Mouse (Mus musculus) erythroblast, embryonic 14.5 days (primary cell): ENCODE results near the gene Arl1. TPM values are rescaled to one million over a fixed set of nuclear protein-coding genes. Genes with fewer than 3 reads are reported as not detected.
"Not testable (repeated sequence)": the region's sequence is repeated elsewhere in the genome, so short reads cannot be mapped to it uniquely, and the experiment has no call there.

Experiments
- H3K27me3 ChIP-seq: 2 replicates; pipeline ENCODE4 v1.6.1; 2012; ENCODE audit warnings: inconsistent platforms; ENCODE audit not compliant: control insufficient read depth
- H3K36me3 ChIP-seq: 2 replicates; pipeline ENCODE4 v1.6.1; 2012; ENCODE audit warnings: mild to moderate bottlenecking, inconsistent platforms; ENCODE audit not compliant: control insufficient read depth
- H3K4me1 ChIP-seq: 2 replicates; pipeline ENCODE4 v1.6.1; 2012; ENCODE audit warnings: inconsistent platforms; ENCODE audit not compliant: control insufficient read depth
- H3K4me3 ChIP-seq: replicated peaks from 2 replicates; pipeline ENCODE3; 2012; ENCODE audit warnings: moderate library complexity, mild to moderate bottlenecking, inconsistent platforms
- H3K9me3 ChIP-seq: 2 replicates; pipeline ENCODE4 v1.6.1; 2012; ENCODE audit warnings: low read length, inconsistent platforms, mixed read lengths; ENCODE audit not compliant: control insufficient read depth
- GATA1 ChIP-seq: IDR thresholded peaks from 2 replicates; pipeline ENCODE4 v1.6.1; 2012; ENCODE audit warnings: low read length, inconsistent platforms, mixed read lengths
- TAL1 ChIP-seq: IDR thresholded peaks from 3 replicates; pipeline ENCODE4 v1.6.1; 2012; ENCODE audit warnings: low read length, inconsistent platforms, mixed read lengths
- polyA plus RNA-seq: library from polyadenylated mRNA; stranded (reverse); fragments of >175 nt; gene quantifications from 2 replicates; pipeline ENCODE4 v1.2.3, GENCODE M21; 2012

Gene Arl1
- polyA plus RNA-seq, 1 experiment, result 0.85 TPM

DNA sequence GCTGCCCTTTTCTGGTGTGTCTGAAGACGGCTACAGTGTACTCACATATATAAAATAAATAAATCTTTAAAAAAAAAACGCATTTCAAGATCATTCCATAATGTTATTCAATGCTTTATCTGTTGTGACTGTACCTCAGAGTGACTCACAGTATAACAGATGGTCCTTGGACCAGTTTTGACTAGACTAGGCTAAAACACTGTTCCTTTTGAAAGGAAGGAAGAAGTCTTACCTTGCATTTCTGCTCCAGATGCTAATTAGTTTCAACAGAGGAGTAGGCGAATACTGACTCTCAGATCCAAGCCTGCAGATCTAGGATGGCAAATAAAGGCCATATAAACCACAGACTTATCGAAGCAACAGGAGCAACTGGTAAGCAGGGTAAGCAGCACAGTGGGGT, 50.1 kb downstream of the Arl1 start:
- Histone ChIP-seq H3K36me3 (peaks cover 46% of the 10 kb centered on the region), H3K4me1 (no peaks in the 10 kb centered on the region), H3K9me3 (no peaks in the 10 kb centered on the region), H3K4me3 (no peak overlapping the region), H3K27me3 (no peaks in the 10 kb centered on the region)
- TF ChIP-seq GATA1, result no peak
- no peak for TF ChIP-seq TAL1

DNA sequence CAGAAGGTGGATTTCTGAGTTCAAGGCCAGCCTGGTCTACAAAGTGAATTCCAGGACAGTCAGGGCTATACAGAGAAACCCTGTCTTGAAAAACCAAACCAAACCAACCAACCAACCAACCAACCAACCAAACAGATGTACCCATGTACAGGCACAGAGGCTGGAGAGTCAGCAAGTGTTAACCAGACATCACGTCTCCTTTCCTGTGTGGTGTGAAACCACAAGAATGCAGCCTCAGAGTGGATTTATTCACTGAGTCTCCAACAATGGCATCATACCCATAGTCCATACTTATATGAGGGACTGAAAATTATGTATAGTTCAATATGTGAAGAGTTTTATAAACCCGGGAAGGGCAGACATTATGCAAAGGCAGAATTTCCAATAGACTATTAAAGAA, 52.5 kb downstream of the Arl1 start:
- H3K9me3 ChIP-seq, H3K27me3 ChIP-seq, H3K4me1 ChIP-seq, H3K4me3 ChIP-seq: not testable (repeated sequence)
- H3K36me3 ChIP-seq, result peaks cover 46% of the 10 kb centered on the region

DNA sequence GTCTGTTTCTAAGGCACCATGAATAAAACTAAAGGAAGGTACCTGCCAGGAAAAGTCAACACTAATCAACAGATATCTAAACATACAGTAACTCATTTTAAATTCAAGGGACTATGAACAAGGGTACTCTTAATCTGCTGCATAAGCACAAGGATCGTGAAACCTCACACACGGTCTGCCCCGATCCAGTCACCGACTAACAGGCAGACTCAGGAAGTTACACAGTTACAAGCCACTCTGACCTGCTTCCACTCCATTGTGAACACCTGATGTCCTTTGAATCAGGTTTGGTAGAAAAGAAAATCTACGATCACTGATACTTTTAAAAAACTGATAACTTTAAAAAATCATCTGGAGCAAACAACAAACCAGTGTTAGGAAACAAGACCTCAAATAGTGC, 53.3 kb downstream of the Arl1 start:
- Histone ChIP-seq H3K36me3 (peaks cover 47% of the 10 kb centered on the region), H3K27me3 (no peaks in the 10 kb centered on the region)
- TF ChIP-seq TAL1 (no peak), GATA1 (no peak)

DNA sequence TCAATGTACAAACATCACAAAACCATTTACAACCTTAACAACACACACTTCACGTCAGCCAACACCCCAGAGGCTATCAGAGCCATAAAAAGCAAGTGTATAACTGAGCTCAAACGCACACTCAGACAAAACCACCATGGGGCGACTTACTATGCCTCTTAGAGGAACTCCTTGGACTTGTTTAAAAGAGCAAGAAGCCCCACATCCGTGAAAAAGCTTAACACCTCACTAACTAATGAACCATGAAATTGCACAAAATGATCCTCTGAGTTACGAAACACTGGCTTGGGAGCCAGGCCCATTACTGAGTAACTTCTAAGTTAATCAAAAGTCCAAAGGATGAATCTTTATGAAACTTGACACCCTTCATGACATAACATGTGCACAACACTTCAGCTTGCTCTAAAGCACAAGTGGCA, 53.9 kb downstream of the Arl1 start:
- Histone ChIP-seq H3K27me3 (no peaks in the 10 kb centered on the region), H3K36me3 (peaks cover 45% of the 10 kb centered on the region), H3K9me3 (no peaks in the 10 kb centered on the region), H3K4me3 (no peak overlapping the region), H3K4me1 (no peaks in the 10 kb centered on the region)
- TF ChIP-seq TAL1 (no peak), GATA1 (no peak)

More for the DNA sequence above, 53.3 kb downstream of the Arl1 start:
- H3K4me1 ChIP-seq, result no peaks in the 10 kb centered on the region
- no peak overlapping the region for H3K4me3 ChIP-seq
- H3K9me3 ChIP-seq, result no peaks in the 10 kb centered on the region

DNA sequence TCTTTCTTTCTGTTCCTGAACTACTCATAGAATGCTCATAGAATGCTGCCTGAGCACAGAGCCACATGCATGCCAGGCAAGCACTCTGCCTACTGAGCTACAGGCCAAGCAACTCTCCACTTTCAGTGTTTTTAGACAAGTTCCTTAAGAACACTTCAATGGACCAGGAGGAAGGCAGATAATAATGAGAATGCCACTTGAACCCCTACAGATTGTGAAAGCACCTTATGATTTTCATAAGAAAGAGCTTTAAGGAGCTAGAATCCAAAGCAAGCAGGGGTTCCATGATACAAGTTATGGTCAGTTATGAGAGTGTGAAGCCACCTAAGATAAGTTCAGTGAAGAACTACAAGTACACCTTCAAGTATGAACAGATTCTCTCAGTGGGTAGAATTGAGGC, 63.0 kb downstream of the Arl1 start:
- H3K4me1 ChIP-seq, result no peaks in the 10 kb centered on the region
- no peaks in the 10 kb centered on the region for H3K9me3 ChIP-seq
- TF ChIP-seq GATA1 (no peak), TAL1 (no peak)
- H3K27me3 ChIP-seq, result no peaks in the 10 kb centered on the region
- peaks cover 65% of the 10 kb centered on the region for H3K36me3 ChIP-seq
- no peak overlapping the region for H3K4me3 ChIP-seq

Other genes starting within 250 kb of the Arl1 start
- gene Chpt1, start 226.8 kb upstream of the Arl1 start, polyA plus RNA-seq, result 0.21 and 0.23 TPM in 2 replicates
- gene Mybpc1, start 125.7 kb upstream of the Arl1 start, polyA plus RNA-seq, result not detected in 2 replicates
- gene Spic, start 45.8 kb upstream of the Arl1 start, polyA plus RNA-seq, result 0.02 and 0.08 TPM in 2 replicates
- gene Utp20, start 95.9 kb downstream of the Arl1 start, polyA plus RNA-seq, result 0.06 and 0.24 TPM in 2 replicates
- gene Slc5a8, start 155.1 kb downstream of the Arl1 start, polyA plus RNA-seq, result not detected in 2 replicates